Mouse (Mus musculus) naive thymus-derived CD4-positive, alpha-beta T cell, adult 2 months (primary cell): ENCODE measurements around the gene Enpp1.

Experiments used
- DNase-seq: peaks from one replicate; pipeline ENCODE4 v3.0.0-alpha.2; 2011; ENCODE audit warnings: low read depth

Enpp1 gene

GRCm38 (mm10) chr10:24711480-24712366, at the start of gene Enpp1:
Gene Enpp1 (minus strand): TSS chr10:24712159.
- DNase-seq: peak; percentile 69

- DNase-seq: no peak
Measured at GRCm38 (mm10) chr10:24758326-24758915, 46.5 kb upstream of the Enpp1 start.

GRCm38 (mm10) chr10:24754874-24755540, 43.0 kb upstream of the Enpp1 start:
- no peak for DNase-seq

GRCm38 (mm10) chr10:24754251-24754835, 42.4 kb upstream of the Enpp1 start:
- DNase-seq: peak; percentile 88

GRCm38 (mm10) chr10:24753536-24754250, 41.7 kb upstream of the Enpp1 start:
- DNase-seq: peak; percentile 85

- DNase-seq: no peak
Measured at GRCm38 (mm10) chr10:24742950-24743487, 31.1 kb upstream of the Enpp1 start.

GRCm38 (mm10) chr10:24741229-24742198, 29.6 kb upstream of the Enpp1 start:
- no peak for DNase-seq

- no peak for DNase-seq
Measured at GRCm38 (mm10) chr10:24739171-24739570, 27.2 kb upstream of the Enpp1 start.

- DNase-seq: no peak
Measured at GRCm38 (mm10) chr10:24738456-24738855, 26.5 kb upstream of the Enpp1 start.

- DNase-seq: no peak
Measured at GRCm38 (mm10) chr10:24735027-24735777, 23.2 kb upstream of the Enpp1 start.

- no peak for DNase-seq
Measured at GRCm38 (mm10) chr10:24727478-24727877, 15.5 kb upstream of the Enpp1 start.

- no peak for DNase-seq
Measured at GRCm38 (mm10) chr10:24725197-24725596, 13.2 kb upstream of the Enpp1 start.

GRCm38 (mm10) chr10:24721841-24722240, 9.9 kb upstream of the Enpp1 start:
- no peak for DNase-seq

- DNase-seq: no peak
Measured at GRCm38 (mm10) chr10:24719383-24719782, 7.4 kb upstream of the Enpp1 start.

GRCm38 (mm10) chr10:24718720-24719119, 6.8 kb upstream of the Enpp1 start:
- no peak for DNase-seq

- DNase-seq: no peak
Measured at GRCm38 (mm10) chr10:24718058-24718457, 6.1 kb upstream of the Enpp1 start.

- no peak for DNase-seq
Measured at GRCm38 (mm10) chr10:24716232-24716631, 4.3 kb upstream of the Enpp1 start.

GRCm38 (mm10) chr10:24712901-24713300, 942 bp upstream of the Enpp1 start:
- DNase-seq: peak; percentile 24

- DNase-seq: peak; percentile 46
Measured at GRCm38 (mm10) chr10:24712367-24712761, 405 bp upstream of the Enpp1 start.

GRCm38 (mm10) chr10:24711071-24711470, 888 bp downstream of the Enpp1 start:
- DNase-seq: no peak
